Mouse (Mus musculus): ENCODE measurements at regions not wholly inside any gene's neighbourhood (a gene's known extent, or its start where the extent isn't known, plus 50 kb on each side); places are given as distances from the start of the nearest gene placed in this dataset.

DNA sequence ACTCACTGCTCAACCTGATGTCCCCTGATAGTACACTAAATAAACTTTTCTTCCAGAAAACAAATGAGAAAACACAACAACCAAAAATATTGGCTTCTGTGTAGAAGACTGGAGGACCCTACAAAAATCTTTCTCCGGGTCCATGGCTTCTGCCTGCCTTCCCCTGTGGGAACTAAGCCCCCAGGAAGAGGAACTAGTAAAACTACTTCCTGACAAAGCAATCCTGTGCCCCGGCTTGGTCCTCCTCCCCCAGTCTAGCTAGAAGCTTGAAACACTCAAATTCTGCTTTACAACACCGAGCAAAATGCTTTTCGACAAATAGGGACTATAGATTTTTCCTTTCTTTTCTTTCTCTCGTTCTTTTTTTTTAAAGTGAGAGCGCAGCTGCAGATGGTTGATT, 51.3 kb upstream of the Mki67 start:
- DNase-seq (ENCODE audit: low read depth) = no peak

DNA sequence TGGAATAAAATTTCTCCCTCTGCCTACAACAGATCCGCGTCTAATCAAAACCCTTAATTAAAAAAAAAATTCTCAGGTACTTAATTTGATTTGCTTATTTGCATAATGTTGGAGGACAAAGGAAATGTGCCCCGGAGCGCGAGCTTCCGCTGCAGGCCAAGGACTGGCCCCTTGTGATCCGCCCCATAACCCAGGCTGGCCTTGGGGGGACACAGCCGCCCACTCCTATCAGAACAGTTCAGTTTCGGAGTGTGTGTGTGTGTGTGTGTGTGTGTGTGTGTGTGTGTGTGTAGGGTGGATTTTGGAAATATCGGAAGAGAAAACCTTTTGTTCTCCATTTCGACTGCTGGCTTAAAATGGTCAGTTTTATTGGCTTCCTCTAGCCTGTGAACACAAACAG, 51.9 kb upstream of the Mki67 start:
- no peak for DNase-seq (ENCODE audit: low read depth)

DNA sequence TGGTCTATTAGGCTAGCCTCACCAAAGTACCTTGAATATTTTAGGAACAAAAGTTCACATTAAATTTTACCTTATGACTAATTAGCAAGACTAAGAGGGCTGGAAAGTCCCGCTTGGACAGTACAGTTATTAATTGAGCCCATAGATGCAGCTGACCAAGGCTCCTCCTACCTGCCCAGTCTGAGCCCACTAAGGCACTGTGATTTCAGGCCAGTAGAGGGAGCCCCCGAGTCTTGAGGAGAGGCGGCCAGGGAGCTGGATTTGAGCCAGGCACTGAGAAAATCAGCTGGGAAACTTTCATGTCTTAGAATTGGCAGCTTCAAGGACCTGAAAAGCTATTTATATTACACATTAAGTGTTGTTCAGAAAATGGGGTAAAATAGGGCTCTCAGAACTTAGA, 52.4 kb upstream of the Mki67 start:
- peak; percentile 59 for DNase-seq (ENCODE audit: low read depth)

- DNase-seq (ENCODE audit: low read depth) = no peak
Measured at GRCm38 (mm10) chr7:135769082-135769673, 53.0 kb upstream of the Mki67 start.

DNA sequence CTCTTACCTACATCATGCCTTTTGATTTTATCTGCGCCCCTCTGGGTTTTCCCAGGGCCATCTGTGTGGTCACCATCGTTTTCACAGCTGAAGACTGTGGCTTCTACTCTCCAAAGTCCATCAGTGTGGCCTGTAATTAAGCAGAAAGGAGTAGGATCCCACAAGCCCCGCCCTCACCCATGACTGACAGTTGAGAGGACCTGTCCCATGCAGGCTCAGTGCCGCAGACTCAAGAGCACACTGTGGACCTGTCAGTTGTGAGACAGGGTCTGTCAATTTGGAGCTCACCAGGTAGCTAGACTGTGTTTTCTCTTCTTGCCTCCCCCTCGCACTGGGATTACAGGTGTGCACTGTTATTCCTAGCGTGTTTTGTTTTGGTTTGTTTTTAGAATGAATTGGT, 53.9 kb upstream of the Mki67 start:
- DNase-seq (ENCODE audit: low read depth) = no peak

DNA sequence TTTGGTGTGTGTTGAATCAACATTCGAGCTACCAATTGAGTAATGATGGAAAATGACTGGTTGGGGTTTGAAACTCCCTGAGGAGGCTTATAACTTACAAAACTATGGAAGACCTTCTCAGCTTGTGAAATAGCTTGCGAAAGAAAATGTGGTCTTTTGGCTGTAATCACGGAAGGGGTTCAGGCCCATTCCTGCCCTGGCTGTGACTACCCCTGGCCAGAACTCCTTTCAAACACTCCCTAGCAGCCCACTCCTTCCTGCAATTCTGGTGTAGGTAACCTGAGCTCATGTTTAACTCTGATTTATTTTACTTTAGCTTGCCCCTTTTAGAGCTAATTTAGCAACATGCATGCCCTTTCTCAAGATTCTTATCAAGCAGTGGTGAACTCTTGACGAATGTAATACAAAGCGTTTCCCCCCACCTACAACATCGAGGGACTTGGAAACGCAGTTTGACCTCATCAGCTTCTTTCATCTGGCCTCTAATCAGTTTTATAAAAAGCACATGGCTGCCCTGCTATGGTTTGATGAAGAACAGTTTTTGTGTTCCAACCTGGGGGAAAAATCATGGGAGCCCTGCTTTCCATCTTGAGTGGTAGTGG, 59.8 kb upstream of the Mki67 start:
- DNase-seq (ENCODE audit: low read depth) = no peak

DNA sequence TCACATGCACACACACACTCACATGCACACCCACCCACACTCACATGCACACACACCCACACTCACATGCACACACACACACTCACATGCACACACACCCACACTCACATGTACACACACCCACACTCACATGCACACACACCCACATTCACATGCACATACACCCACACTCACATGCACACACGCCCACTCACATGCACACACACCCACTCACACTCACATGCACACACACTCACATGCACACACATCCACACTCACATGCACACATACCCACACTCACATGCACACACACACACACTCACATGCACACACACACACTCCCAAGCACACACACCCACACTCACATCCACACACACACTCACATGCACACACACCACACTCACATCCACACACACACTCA, 74.0 kb upstream of the Mki67 start:
- DNase-seq (ENCODE audit: low read depth) = no peak

DNA sequence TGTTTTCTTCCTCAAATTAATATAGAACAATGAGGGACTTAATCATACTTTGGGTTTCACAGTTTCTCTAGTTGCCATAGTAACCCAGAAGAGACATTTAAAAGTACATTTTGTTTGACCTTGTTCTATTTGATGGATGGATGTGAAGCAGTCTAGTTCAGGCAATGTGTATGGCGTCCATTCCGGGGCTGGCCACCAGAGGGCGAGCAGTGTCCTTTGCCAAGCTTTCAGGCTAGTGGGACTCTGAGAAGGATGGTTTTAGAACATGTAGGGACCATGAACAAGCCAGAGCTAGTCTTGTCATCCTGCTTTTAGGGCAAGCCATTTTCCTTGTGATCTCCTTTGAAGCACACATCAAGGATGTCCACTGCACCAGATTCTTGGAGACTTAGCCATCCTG, 74.8 kb upstream of the Mki67 start:
- DNase-seq (ENCODE audit: low read depth) = peak; percentile 55

- no peak for DNase-seq (ENCODE audit: low read depth)
Measured at GRCm38 (mm10) chr7:135791953-135792690, 76.0 kb upstream of the Mki67 start.

GRCm38 (mm10) chr7:135792918-135793317, 76.8 kb upstream of the Mki67 start:
- peak; percentile 62 for DNase-seq (ENCODE audit: low read depth)

- DNase-seq (ENCODE audit: low read depth) = no peak
Measured at GRCm38 (mm10) chr7:135794238-135794637, 78.1 kb upstream of the Mki67 start.

DNA sequence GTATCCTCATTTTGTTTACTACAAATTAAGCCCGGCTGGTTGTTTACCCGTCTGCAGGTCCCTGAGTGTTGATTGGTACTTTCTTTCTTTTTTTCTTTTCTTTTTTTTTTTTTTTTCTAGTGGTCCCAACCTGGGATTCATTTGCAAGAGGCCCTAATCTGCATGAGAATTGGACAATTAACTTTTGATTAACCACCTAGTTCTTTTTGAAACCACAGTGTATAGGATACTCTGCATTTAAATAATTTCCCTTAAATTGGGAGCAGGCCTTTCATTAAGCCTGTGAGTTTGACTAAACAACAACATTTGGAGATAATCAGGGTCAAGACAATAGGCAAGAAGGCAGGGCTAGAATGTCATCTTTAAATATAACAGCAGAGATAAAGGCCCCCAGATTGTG, 78.5 kb upstream of the Mki67 start:
- DNase-seq (ENCODE audit: low read depth) = no peak

DNA sequence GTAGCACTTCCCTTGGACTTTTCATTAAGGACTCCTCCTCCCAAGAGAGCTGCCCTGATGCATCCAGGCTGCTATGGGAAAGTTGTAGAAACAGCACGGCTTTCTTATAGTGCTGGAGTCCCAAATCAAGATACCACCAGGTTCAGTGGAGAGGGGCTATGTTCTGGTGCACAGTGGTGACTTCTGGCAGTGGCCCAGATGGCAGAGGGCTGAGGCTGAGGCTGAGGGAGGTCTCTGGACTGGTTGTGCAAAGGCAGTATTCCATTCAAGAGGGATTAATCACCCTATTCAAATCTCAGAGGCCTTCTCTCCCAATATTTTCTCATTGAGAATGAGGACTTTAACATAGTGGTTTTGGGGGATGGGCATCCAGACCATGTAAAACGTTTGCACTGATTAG, 82.3 kb upstream of the Mki67 start:
- DNase-seq (ENCODE audit: low read depth) = no peak

GRCm38 (mm10) chr7:135802598-135803121, 86.5 kb upstream of the Mki67 start:
- DNase-seq (ENCODE audit: low read depth) = no peak

GRCm38 (mm10) chr7:135804730-135805129, 88.6 kb upstream of the Mki67 start:
- DNase-seq (ENCODE audit: low read depth) = no peak

- DNase-seq (ENCODE audit: low read depth) = no peak
Measured at GRCm38 (mm10) chr7:135806139-135806538, 90.0 kb upstream of the Mki67 start.

- DNase-seq (ENCODE audit: low read depth) = no peak
Measured at GRCm38 (mm10) chr7:135806673-135807072, 90.5 kb upstream of the Mki67 start.

DNA sequence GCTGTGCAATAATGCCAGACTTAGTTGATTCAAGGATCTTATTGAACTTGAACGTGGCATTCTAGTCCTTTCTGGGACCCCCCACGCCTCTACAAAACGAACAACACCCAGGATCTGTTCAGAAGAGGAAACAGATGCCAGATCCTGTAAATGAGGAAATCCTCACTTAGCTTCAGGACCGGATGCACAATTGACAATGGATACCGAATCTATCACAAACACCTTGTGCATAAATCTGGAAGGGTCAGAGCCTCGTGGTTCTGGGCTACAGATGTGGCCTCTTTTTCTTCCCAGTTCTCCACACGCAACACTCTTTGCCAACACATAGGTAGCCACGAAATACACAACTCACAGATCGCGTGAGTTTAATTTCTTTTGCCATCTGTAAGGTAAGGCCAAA, 93.0 kb upstream of the Mki67 start:
- no peak for DNase-seq (ENCODE audit: low read depth)

- no peak for DNase-seq (ENCODE audit: low read depth)
Measured at GRCm38 (mm10) chr7:135809751-135810379, 93.7 kb upstream of the Mki67 start.

- no peak for DNase-seq (ENCODE audit: low read depth)
Measured at GRCm38 (mm10) chr7:135810971-135811370, 94.8 kb upstream of the Mki67 start.

DNA sequence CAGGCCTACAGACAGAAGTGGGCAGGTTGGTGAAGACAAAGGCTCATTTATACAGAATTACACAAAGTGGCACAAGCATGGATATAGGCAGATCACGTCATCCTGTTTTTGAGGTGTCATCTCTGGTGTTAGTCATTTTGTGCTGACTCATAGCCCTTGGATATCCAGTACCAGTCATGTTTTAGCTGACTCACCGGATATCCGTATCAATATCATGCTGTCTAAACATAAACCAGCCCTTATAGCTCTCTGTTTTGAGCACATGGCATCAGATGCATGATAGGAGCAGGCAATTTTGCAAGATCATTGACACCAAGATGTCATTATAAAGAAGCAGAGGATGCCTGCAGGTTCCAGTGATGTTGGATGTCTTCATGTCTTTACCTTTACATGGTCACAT, 97.5 kb upstream of the Mki67 start:
- DNase-seq (ENCODE audit: low read depth) = no peak

DNA sequence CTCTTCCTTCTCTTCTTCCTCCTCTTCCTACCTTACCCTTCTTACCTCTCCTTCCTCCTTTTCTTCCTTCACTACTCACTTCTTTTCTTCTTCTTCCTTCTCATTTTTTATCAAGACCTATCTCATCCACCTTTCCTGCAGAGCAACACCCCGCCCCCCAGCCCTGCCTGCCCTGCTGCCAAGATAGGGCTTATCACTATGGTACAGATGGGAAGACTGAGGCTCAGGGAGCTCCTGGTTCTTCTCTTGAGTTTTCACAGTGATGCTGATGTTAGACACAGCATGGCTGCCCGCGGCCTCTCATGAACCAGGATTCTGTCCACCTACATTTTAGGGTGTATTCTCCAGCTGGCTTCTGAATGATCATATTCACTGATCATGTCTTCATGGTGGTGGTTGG, 100.0 kb upstream of the Mki67 start:
- no peak for DNase-seq (ENCODE audit: low read depth)

GRCm38 (mm10) chr7:135817868-135818267, 101.7 kb upstream of the Mki67 start:
- DNase-seq (ENCODE audit: low read depth) = no peak

Data from induced T-regulatory cell, adult 2 months (primary cell).